Mouse (Mus musculus): ENCODE measurements around the gene Cd44.

Cd44 gene

DNA sequence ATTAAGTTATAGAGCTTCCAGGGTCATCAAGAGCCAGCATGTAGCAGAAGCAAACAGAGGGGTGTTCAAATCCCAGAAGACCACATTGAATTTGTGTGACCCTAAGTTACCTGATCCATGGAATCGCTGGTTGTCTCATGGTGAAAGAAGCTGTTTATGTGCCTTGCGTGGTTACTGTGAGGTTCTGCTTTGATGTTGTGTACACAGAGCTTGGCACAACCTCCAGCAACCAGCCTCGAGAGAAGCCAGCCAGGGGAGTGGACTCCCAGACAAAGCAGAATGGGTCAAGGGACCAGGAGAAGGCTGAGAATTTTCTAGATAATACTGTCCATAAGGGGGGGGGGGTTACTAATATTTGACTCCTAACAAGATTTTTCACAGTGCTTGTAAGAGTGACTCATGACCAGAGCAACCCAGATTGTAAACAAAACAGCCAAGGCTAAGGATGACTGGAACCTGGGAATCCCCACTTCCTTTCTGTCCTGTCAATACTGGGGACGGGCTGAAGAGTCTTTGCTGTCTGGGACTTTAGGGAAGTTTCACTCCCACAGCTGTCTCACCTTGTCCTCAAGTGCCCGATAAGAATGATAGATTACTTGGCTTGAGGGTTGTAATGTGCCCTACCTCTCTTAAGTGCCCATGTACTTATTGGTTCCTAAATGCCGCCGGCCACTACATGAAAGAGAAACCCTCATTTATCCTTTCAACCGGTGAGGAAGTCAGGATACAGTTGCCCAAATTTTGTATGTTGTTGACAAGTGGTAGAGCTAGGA is 136.7 kb downstream of the Cd44 start:
- in situ Hi-C loops (cut with MseI, MboI), result no loop called here

DNA sequence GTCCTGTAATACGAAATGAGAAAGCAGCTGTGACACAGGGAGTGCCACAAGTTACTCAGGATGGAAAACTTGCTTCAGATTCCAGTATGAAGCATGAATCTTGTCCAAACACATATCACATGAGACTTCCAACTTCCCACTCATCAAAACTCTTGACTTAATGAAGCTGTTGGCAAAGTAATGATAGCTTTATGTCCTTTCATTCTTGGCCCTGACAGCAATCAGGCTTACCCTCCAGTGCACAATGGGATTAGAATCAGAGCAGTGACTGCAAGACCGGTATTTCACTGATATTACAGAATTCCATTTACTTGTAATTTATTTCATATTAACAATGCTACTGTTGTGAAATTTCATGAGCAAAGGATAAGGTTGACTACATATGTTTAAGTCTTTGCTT is 137.5 kb downstream of the Cd44 start:
- in situ Hi-C loops (cut with MseI, MboI), result no loop called here

DNA sequence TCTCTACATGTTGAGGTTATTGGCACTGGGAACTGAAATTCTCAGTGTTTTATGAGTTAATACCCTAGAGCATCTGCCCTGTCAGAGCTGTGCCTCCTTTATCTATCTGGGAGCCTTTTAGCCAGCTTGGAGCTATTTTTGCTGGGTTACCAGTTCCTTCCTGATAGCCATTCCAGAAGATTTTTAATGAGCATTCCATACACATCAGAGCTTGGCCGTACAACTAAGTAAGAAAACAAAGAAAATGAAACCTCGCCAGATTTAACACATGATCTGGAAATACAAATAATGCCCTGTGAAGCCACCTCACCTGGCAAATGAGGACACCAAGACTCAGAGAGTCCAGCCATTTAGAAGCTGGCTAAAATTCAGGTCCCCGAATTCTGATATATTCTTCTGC is 138.3 kb downstream of the Cd44 start:
- in situ Hi-C loops (cut with MseI, MboI), result no loop called here
